25 mouse cellular contexts compared by ENCODE assay signal in the genomic region with DNA sequence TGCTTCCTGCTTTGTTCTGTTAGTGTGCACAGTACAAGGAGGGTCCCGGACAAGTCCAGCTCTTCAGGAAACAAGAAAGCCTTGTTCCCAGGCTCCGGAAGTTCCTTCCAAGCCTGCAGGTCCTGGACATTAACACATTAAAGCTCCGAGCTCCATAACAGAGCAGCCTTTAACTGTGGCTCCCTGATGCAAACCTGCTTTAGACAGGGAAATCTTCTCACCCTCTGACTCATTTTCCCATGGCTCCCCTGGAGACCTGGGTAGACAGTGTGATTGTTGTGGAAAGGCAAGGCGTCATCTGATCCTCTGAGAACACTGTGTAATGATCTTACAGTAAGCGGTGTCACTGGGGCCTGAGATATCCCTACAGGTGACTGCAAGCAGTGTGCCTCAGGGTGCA. TPM values are rescaled to one million over a fixed set of nuclear protein-coding genes. Genes with fewer than 3 reads are reported as not detected.
DNase-seq lines count a peak whose midpoint lies in the region; ATAC-seq and TF ChIP-seq lines count a peak whose summit lies in the region.
"Had no signal": no experiment of that assay in that cellular context is flagged by ENCODE, and none has a peak within 500 bp of the region (broad histone marks: within the 10 kb centered on the region; RNA-seq: fewer than 3 reads in every experiment).

No protein-coding gene starts in this region.

- no peak for DNase-seq in heart, postnatal 0 days (ENCODE audit: low spot score)
- no peak for DNase-seq in heart, adult 18-20 months
- no peak for DNase-seq in thymus, adult 2 months
- DNase-seq in thymus, postnatal 25 days: no peak
- peak; percentile 46 for DNase-seq in ZHBTc4 (ENCODE audit: low read depth, low spot score)
- DNase-seq in embryo, embryonic 9.5 days (ENCODE audit: extremely low spot score): no peak
- no peak for DNase-seq in frontal cortex, postnatal 14 days (ENCODE audit: low spot score in 2 of 2)
- DNase-seq: adrenal gland, adult 2 months; cerebellum, adult 11 months; cerebellum, adult 9-11 months; heart, postnatal 4 days; left cerebral cortex, postnatal 4 days; lung, embryonic 14.5 days; right cerebral cortex, postnatal 4 days had no signal

- 52% methylated on average over 5 of the region's 5 CpGs for WGBS in heart, postnatal 0 days
- 89% methylated on average over 5 of the region's 5 CpGs for WGBS in thymus, adult 2 months

- no peak overlapping the region for H3K4me2 ChIP-seq in heart, postnatal 0 days (ENCODE audit: low read depth, low read length)
- H3K4me2 ChIP-seq: heart, embryonic 13.5 days; hindbrain, embryonic 15.5 days; limb, embryonic 15.5 days; lung, embryonic 14.5 days; stomach, embryonic 15.5 days had no signal

- peak; percentile 44; the same call in 1 of the 2 replicates for ATAC-seq in heart, postnatal 0 days (ENCODE audit: insufficient read depth, low read depth)
- ATAC-seq: intestine, embryonic 16.5 days; midbrain, embryonic 16.5 days had no signal

- TF ChIP-seq CTCF in heart, postnatal 0 days (IDR thresholded peaks at IDR 0.05; ENCODE audit: low read depth): no peak
- no peak for TF ChIP-seq CTCF in thymus, adult 2 months (IDR thresholded peaks at IDR 0.05; ENCODE audit: borderline replicate concordance, control insufficient read depth, extremely low read depth, insufficient read depth, low read length, poor library complexity)

- no peak overlapping the region for H3K4me3 ChIP-seq in heart, postnatal 0 days (ENCODE audit: low read depth, low read length)
- no peak overlapping the region for H3K4me3 ChIP-seq in thymus, adult 2 months (ENCODE audit: control insufficient read depth, insufficient read depth, low read length)
- H3K4me3 ChIP-seq: heart, embryonic 13.5 days; hindbrain, embryonic 15.5 days; left cerebral cortex, adult 2 months; limb, embryonic 15.5 days; midbrain, embryonic 10.5 days; stomach, embryonic 15.5 days had no signal

- no peaks in the 10 kb centered on the region; the same call in 1 of the 2 replicates for H3K4me1 ChIP-seq in heart, postnatal 0 days (ENCODE audit: control insufficient read depth, insufficient read depth)
- peaks cover 34% of the 10 kb centered on the region for H3K4me1 ChIP-seq in thymus, adult 2 months (replicated peaks; ENCODE audit: control insufficient read depth, insufficient read depth, low read length)
- H3K4me1 ChIP-seq: hindbrain, embryonic 15.5 days; midbrain, embryonic 10.5 days; stomach, embryonic 15.5 days had no signal

- no peaks in the 10 kb centered on the region for H3K9me3 ChIP-seq in heart, postnatal 0 days (replicated peaks; ENCODE audit: control insufficient read depth, low read length)
- H3K9me3 ChIP-seq: heart, embryonic 13.5 days; hindbrain, embryonic 15.5 days; limb, embryonic 15.5 days; midbrain, embryonic 10.5 days; stomach, embryonic 15.5 days had no signal

- TF ChIP-seq POLR2A in thymus, adult 2 months (IDR thresholded peaks at IDR 0.05; ENCODE audit: control insufficient read depth, extremely low read depth, insufficient read depth, low read length, poor library complexity): no peak

- no peaks in the 10 kb centered on the region for H3K27me3 ChIP-seq in heart, postnatal 0 days (ENCODE audit: control insufficient read depth, insufficient read depth, low read length)
- no peaks in the 10 kb centered on the region for H3K27me3 ChIP-seq in thymus, adult 2 months (ENCODE audit: control insufficient read depth, insufficient read depth, low read length)
- H3K27me3 ChIP-seq: heart, embryonic 13.5 days; hindbrain, embryonic 15.5 days; limb, embryonic 15.5 days; stomach, embryonic 15.5 days had no signal

- no peak overlapping the region for H3K9ac ChIP-seq in heart, postnatal 0 days (replicated peaks; ENCODE audit: low read depth, low read length)
- H3K9ac ChIP-seq: heart, embryonic 13.5 days; hindbrain, embryonic 15.5 days; limb, embryonic 15.5 days; liver, embryonic 14.5 days; lung, embryonic 14.5 days; stomach, embryonic 15.5 days had no signal

- no peaks in the 10 kb centered on the region for H3K36me3 ChIP-seq in heart, postnatal 0 days (replicated peaks; ENCODE audit: control insufficient read depth, insufficient read depth, low read length)
- no peaks in the 10 kb centered on the region for H3K36me3 ChIP-seq in thymus, adult 2 months (ENCODE audit: control insufficient read depth, insufficient read depth, low read length)
- H3K36me3 ChIP-seq: heart, embryonic 13.5 days; hindbrain, embryonic 15.5 days; limb, embryonic 15.5 days; midbrain, embryonic 10.5 days; stomach, embryonic 15.5 days had no signal

- TF ChIP-seq EP300 in heart, postnatal 0 days (IDR thresholded peaks at IDR 0.05; ENCODE audit: low read depth): no peak

- H3K27ac ChIP-seq in heart, postnatal 0 days (ENCODE audit: low read depth): peak overlapping the region; percentile 38; the same call in 1 of the 2 replicates
- peak overlapping the region; percentile 22; the same call in 1 of the 2 replicates for H3K27ac ChIP-seq in thymus, adult 2 months (ENCODE audit: control insufficient read depth, insufficient read depth, low read length)
- H3K27ac ChIP-seq: heart, embryonic 13.5 days; hindbrain, embryonic 15.5 days; kidney, postnatal 0 days; left cerebral cortex, adult 2 months; limb, embryonic 15.5 days; liver, embryonic 14.5 days; midbrain, embryonic 10.5 days; stomach, embryonic 15.5 days had no signal

RNA-seq across cellular contexts. Expression of gene Kcnj15, which starts 7.0 kb away (rescaled TPM):
- 1.0 and 1.9 TPM in 2 replicates for total RNA-seq in heart, postnatal 0 days (2014; rRNA removed; ENCODE audit: low replicate concordance)
- polyA plus RNA-seq in heart, postnatal 0 days (2015; fragmentation: Nextera tagmentation; extraction: Ambion mirVana): 0.79 and 0.86 TPM in 2 replicates
- 1 to 10 TPM; 1.1 to 1.4 TPM for total RNA-seq in heart, adult 18-20 months (2021)
- polyA plus RNA-seq in thymus, adult 2 months (2012; rRNA removed): 7.3 and 12.5 TPM in 2 replicates
- total RNA-seq: common myeloid progenitor, adult 5-6 weeks; left cerebral cortex, adult 2 months had no signal
